Comparison of ENCODE assay signal across 9 mouse cellular contexts in the genomic region with DNA sequence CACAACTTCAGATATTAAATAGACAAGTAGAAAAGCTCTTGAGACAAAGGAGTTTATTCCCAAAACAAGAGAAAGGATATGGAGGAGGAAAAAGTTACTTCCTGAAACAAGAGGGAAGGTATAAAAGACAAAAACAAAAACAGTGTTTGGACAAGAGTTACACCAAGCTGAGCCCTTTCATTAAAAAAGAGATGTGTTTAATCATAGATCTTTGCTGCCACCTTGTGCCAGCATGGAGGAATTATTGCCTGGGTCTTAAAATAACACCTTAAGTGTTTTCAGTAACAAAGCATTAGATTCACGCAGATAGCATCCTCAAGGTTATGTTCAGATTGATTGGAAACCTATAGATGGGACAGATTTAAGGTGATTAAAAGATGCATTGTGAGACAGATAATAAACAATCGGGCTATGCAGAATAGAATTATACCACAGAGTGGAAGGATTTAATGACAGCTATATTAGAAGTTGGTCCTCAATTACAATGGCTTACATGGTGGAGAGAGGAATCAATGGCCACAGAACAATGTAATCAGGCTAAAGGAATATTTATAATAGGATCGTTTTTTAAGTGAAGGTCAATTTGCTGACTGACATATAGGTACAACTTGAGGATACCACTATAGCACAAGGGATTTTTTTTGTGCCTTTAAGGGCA.
DNase-seq lines count a peak whose midpoint lies in the region; ATAC-seq lines count a peak whose summit lies in the region.
"Had no signal": no experiment of that assay in that cellular context is flagged by ENCODE, and none has a peak within 500 bp of the region (broad histone marks: within the 10 kb centered on the region; RNA-seq: fewer than 3 reads in every experiment).

No protein-coding gene starts in this region.

- no peak overlapping the region for H3K9ac ChIP-seq in midbrain, embryonic 16.5 days (ENCODE audit: low read depth, low read length)

- H3K27me3 ChIP-seq in midbrain, embryonic 16.5 days (ENCODE audit: control insufficient read depth, insufficient read depth, low read depth, low read length), result no peaks in the 10 kb centered on the region

- H3K36me3 ChIP-seq in midbrain, embryonic 16.5 days (ENCODE audit: control insufficient read depth, insufficient read depth, low read length), result no peaks in the 10 kb centered on the region
- H3K36me3 ChIP-seq: G1E had no signal

- peak; percentile 76 for ATAC-seq in midbrain, embryonic 16.5 days
- ATAC-seq in megakaryocyte, adult 5-6 weeks (ENCODE audit: poor library complexity, severe bottlenecking), result no peak

- H3K9me3 ChIP-seq in midbrain, embryonic 16.5 days (replicated peaks; ENCODE audit: control insufficient read depth, low read length, poor library complexity, severe bottlenecking), result no peaks in the 10 kb centered on the region

- no peak overlapping the region for H3K4me2 ChIP-seq in midbrain, embryonic 16.5 days (ENCODE audit: low read length)

- DNase-seq in gastrocnemius, adult 18-20 months (ENCODE audit: low spot score), result peak; percentile 9
- DNase-seq in gastrocnemius, postnatal 25 days, result no peak
- DNase-seq in A20 (ENCODE audit: low read depth, low spot score), result peak; percentile 36
- peak; percentile 4 for DNase-seq in cerebellum, adult 11-12 months
- peak; percentile 20 to 37 for DNase-seq in frontal cortex, postnatal 25 days (ENCODE audit: low spot score in 2 of 2)
- peak; percentile 58 to 64 for DNase-seq in layer of hippocampus, postnatal 10 days (ENCODE audit: low spot score in 2 of 2)

- no peaks in the 10 kb centered on the region; the same call in 1 of the 2 replicates for H3K4me1 ChIP-seq in midbrain, embryonic 16.5 days (ENCODE audit: control insufficient read depth, insufficient read depth, low read length)

- H3K4me3 ChIP-seq in midbrain, embryonic 16.5 days (ENCODE audit: low read depth, low read length), result no peak overlapping the region

- 19% methylated on average over 3 of the region's 3 CpGs for WGBS in midbrain, embryonic 16.5 days

- no peak overlapping the region for H3K27ac ChIP-seq in midbrain, embryonic 16.5 days (ENCODE audit: low read length)
